Mouse (Mus musculus): ENCODE measurements around the gene Muc3. TPM values are rescaled to one million over a fixed set of nuclear protein-coding genes. Genes with fewer than 3 reads are reported as not detected.
"Not testable (repeated sequence)": the region's sequence is repeated elsewhere in the genome, so short reads cannot be mapped to it uniquely, and the experiment has no call there.

Gene Muc3
- total RNA-seq (2022), result not detected

DNA sequence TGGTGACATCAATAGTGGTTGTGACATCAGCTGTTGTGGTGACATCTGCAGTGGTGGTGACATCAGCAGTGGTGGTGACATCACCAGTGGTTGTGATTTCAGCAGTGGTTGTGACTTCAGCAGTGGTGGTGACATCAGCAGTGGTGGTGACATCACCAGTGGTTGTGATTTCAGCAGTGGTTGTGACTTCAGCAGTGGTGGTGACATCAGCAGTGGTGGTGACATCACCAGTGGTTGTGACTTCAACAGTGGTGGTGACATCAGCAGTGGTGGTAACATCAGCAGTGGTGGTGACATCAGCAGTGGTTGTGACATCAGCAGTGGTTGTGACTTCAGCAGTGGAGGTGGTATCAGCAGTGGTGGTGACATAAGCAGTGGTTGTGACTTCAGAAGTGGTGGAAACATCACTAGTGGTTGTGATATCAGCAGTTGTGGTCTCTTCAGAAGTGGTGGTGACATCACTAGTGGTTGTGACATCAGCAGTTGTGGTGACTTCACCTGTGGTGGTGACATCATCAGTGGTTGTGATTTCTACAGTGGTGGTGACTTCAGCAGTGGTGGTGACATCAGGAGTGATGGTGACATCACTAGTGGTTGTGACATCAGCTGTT, at the start of gene Muc3:
Gene Muc3, minus strand, starts transcription at position 51 of the 611 bp plus-strand sequence.
- not testable (repeated sequence) for DNase-seq (ENCODE audit: low spot score in 2 of 2)

DNA sequence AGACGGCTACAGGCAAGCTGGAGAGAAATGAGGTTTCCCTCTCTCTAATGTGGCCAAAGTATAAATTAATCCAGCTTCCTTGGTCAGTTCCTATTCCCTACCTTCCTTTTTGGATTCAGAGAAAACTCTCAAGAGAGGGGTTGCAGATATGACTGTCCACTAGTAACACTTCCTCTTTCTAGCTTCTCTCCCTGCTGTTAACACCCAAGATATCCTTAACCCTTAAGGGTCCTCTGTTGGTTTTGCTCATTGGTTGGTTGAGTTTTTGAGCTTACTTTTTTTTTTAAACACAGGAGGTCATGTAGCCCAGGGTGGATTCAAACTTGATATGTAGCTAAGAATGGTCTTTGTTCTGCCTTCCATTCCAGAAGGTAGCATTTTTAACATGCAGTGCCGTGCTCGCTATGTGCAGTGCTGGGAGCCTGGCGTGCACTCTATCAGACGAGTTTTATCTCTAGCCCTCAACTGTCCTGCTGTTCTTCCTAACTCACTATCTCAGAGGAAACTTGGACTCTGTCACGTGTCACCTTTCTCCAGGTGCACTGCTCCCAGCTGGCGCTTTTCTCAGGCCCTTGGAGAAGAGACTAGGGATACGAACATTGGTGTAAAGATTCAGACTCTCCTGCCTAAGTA, 45.5 kb upstream of the Muc3 start:
- no peak for DNase-seq (ENCODE audit: low spot score in 2 of 2)

DNA sequence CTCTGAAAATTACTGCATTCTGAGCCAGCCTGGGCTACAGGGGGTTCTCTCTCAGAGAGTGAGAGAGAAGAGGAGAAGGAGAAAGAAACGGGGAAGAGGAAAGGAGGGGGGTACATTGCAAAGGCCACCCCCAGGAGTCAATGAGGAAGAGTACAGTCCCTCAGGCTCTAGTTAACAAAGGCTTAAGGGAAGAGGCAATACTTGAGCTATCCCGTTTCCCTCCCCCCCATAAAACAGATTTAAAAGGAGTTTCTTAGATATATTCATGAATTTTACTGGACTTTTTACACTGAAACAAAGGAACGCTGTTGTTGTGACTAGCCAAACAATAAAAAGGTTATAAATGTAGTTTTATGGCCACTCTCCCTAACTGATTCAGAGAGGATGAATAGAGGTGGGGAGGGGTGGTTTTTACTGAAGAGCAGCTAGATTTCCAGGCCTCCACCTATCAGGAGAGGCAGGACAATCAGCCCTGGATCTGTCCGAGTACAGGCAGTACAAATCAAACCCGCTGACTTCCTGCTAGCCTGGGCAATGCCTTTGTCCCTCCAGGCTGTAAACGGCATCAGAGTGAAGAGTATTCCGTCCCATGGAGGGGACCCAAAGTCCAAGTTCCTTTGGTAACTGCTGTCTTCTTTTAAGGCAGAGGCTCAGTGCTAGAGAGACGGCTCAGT, 44.3 kb upstream of the Muc3 start:
- DNase-seq (ENCODE audit: low spot score in 2 of 2), result no peak

DNA sequence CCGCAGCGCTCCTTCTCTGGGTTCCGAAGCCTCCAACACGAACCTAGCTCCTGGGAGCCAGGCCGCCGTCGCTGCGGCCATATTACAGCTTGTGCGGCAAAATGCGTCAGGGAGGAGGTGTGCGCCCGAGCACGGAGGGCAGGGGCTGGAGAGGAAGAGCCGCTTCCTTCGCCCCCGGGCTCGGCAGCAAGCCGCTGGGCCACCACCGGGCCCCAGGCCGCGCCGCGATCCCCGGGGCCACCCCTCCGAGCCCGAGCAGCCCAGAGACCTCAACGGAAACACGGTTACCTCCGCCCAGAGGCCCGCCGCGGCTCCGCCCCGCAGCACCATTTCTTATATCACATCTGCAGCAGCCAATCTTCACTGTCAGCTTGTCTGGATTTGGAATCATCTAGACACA, 40.2 kb upstream of the Muc3 start:
- DNase-seq (ENCODE audit: low spot score in 2 of 2), result no peak

DNA sequence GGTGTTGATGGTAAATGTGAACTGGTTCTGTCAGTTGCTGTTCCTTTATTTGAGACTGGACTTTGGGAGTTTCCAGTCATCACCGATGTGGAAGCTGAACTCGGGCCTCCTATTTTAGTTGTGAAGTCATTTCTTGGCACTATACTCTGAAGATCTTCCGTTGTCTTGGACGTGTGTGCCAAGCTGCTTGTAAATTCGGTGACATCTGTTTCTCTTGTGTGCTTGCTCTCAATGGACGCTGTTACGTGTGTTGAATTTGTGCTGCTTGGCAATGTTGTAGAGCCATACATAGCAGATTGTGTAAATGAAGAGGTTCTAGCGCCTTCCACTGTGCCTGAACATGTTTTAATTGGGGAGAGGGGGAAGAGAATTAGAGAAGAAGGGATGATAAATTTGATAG, 36.2 kb upstream of the Muc3 start:
- peak in 1 of 2 experiments; percentile 9 for DNase-seq (ENCODE audit: low spot score in 2 of 2)

DNA sequence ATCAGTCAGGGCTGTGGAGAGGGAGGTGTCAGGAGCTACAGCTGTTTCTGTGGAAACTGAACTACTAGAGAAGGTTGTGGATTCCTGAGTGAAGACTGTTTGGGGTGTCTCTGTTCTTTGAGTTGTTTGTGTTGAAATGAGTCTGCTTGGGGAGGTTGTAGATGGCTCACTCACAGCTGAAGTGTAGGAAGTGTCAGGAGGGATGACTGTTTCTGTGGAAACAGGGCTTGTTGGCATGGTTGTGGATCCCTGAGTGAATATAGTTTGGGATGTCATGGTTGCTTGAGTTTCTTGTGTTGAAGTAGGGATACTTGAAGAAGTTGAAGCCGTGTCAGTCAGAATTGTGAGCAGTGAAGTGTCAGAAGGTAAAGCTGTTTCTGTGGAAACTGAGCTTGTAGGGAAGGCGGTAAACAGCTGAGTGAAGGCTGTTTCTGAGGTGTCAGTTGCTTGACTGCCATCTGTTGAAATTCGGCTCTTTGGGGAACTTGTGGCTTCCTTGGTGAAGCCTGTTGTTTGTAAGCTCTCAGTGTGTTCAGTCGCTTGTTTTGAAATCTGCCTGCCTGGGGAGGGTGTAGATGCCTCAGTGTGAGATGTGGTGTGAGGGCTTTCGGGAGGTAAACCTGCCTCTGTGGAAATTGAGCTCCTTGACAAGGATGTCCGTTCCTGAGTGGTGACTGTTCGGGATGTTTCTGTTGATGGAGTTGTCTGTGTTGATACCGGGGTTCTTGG, 30.7 kb upstream of the Muc3 start:
- no peak for DNase-seq (ENCODE audit: low spot score in 2 of 2)

DNA sequence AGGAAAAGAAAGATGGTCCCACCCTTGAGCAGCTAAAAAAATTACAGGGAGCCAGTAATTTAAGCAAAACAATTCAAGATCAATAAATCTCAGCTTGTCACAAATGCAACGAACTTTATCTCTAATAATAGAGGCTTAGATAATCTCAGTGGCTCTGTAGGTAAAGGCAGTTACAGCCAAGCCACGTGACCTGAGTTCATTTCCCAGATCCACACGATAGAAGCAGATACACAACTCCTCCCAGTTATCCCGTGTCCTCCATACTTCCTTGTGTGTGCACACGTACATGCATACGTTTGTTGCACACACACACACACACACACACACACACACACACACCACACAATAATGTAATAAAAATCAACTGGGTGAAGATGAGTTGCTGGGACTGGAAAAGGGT, 24.8 kb upstream of the Muc3 start:
- DNase-seq (ENCODE audit: low spot score in 2 of 2), result no peak

DNA sequence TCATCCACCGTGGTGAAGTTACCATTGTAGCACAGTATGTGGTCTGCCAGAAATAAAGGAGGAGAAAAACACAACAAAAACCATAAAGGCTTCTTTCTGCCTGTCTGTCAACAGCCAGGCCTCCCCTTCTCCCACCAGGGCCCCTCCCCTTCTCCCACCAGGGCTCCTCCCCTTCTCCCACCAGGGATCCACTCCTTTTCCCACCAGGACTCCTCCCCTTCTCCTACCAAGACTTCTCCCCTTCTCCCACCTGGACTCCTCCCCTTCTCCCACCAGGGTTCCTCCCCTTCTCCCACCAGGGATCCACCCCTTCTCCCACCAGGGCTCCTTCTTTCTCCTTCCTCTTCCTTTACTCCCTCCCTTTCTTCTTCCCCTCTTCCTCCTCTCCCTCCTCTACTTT, 23.5 kb upstream of the Muc3 start:
- no peak for DNase-seq (ENCODE audit: low spot score in 2 of 2)

DNA sequence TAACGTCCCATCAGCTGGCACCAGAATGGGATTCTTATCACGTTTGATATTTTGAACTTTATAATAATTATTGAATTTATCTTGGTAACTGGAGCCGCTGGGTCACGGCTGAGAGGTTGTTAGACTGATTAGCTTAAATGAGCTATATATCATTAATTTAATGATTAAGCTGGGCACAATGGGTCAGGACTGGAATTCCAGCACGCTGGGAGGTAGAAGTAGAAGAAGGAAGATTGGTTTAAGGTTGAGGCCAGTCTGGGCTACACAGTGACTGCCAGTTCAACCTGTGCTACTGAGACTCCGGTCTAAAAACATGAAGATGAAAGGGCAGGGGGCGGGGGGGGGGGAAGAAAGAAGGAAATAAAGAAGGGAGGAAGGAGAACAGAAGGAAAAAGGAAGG, 22.4 kb upstream of the Muc3 start:
- DNase-seq (ENCODE audit: low spot score in 2 of 2), result no peak

DNA sequence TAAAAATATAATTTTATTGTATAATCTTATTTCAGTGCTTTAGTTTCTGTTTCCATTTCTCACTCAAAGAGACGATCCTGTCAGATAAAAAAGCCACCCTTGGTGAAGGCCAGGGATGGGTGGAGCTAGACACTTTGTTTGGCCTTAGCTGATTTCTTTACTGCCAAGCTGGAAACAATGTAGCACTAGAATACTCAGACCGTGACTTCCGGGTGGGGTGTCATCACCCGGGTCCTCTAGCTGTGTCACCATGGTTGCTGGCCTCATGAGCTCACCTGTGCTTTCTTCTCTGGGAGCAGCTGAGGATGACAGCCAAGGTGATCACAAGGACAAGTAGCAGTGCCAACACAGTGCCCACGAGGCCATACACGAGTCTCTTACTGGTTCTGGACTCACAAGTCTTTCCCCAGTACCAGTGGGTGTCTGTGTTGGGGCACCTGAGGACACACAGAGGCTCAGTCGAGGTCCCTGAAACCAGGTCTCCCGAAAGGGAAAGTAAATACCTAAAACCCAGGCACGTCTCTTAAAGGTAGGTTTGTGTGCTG, 21.8 kb upstream of the Muc3 start:
- no peak for DNase-seq (ENCODE audit: low spot score in 2 of 2)

DNA sequence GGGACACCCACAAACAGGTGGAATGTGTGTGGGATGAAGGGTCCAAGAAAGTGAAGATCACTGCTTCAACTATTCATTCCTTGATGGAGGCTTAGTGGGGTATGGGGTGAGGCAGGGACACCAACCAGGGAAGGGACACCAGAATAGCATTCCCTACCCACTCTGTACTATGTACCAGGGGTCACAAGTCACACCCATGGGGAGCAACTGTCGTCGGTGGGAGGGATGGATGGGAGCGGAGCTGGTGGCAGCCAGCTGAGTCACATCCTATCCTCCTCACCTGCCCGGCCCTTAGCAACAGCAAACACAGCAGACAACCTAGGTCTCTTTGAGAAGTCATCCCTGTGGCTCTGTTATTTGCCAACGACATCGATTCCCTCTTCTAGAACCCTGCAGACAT, 18.4 kb upstream of the Muc3 start:
- no peak for DNase-seq (ENCODE audit: low spot score in 2 of 2)

DNA sequence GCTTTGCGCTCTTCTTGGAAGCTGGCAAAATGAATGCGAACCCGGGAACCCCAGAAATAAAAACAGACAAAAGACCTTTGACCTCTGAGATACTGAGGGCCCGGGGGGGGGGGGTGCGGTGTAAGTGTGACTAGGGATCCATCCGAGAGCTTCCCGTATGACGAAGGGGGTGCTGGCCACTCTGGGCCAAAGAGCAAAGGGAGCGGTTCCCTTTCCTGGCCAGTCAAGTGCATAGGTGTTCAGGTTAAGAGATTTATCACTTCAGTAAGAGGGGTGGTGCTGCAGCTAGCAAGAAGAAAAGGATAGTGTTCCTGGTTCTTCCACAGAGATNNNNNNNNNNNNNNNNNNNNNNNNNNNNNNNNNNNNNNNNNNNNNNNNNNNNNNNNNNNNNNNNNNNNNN, 16.9 kb upstream of the Muc3 start:
- no peak for DNase-seq (ENCODE audit: low spot score in 2 of 2)

DNA sequence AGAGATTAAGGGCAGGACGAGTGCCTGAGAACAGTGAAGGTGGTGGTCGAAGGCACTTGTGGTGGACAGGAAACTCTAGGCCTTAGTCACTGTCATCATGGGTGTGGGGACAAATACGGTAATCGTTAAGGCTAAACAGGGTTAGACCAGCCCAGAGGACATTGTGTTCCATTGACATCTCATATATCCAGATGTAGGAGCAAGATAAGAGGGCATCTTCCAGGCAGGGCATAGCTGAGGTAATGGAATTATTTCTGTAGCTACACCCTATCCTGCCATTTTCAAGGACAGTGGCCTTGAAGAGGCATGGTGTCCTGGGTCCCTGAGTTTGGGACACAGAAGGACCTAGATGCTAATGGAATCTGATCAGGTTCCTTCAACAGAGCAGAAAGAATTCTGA, 12.7 kb upstream of the Muc3 start:
- DNase-seq (ENCODE audit: low spot score in 2 of 2), result no peak

DNA sequence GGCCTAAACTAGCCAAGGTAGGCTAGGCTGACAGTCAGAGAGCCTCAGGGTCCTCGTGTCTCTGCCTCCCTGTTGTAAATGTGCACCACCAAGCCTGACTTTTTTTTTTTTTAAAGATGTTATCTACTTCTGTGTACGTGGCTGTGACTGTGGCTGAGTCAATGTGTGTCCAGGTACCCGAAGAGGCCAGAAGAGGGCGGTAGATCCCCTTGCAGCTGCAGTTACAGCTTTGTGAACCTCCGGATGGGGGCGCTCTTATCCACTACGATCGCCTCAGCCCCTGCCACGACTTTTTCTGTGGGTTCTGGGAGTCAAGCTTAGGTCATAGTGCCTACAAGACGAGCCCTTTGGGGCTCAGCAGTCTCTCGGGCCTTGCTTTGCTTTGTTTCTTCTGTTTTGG, 10.3 kb upstream of the Muc3 start:
- DNase-seq (ENCODE audit: low spot score in 2 of 2), result peak in 1 of 2 experiments; percentile 12

DNA sequence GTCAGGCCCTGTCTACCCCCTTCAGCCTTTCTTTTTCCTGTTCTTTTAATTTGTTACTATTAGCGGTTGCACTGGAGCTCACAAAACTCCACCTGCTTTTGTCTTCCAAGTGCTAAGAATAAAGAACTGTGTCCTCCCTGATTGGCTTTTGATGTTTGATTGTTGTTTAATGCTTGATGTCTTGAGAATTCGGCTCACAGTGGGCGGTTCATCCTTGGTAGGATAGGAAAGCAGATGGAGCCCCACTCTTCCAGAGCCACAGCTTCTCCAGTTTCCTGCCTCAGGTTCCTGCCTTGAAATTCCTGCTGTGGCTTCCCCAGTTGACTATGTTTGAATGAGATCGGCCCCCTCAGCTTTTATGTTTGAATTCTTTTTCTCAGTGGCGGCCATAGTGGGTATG, 4.2 kb upstream of the Muc3 start:
- DNase-seq (ENCODE audit: low spot score in 2 of 2), result no peak

DNA sequence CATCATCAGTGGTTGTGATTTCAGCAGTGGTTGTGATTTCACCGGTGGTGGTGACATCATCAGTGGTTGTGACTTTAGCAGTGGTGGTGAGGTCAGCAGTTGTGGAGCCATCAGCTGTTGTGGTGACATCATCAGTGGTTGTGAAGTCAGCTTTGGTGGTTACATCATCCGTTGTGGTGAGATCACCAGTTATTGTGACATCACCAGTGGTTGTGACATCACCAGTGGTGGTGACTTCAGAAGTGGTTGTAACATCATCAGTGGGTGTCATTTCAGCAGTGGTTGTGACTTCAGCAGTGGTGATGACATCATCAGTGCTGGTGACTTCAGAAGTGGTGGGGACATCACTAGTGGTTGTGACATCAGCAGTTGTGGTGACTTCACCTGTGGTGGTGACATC, 3.5 kb upstream of the Muc3 start:
- DNase-seq (ENCODE audit: low spot score in 2 of 2), result no peak

DNA sequence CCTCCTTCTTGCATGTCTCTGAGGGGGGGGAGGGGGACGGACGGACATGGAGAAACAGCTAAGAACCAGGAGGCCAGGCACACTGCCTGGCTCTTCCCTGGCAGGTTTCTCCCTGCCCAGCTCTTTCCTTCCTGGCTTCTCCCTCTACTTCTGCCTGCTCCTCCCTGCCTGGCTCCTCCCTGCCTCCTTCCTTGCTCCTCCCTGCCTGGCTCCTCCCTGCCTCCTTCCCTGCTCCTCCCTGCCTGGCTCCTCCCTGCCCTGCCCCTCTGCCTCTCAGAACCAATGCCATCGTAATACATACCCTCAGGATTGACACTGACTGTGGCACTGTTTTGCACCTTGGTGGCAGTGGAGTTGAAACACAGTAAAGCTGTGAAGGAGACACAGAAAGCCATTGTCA, 8.3 kb downstream of the Muc3 start:
- no peak for DNase-seq (ENCODE audit: low spot score in 2 of 2)

DNA sequence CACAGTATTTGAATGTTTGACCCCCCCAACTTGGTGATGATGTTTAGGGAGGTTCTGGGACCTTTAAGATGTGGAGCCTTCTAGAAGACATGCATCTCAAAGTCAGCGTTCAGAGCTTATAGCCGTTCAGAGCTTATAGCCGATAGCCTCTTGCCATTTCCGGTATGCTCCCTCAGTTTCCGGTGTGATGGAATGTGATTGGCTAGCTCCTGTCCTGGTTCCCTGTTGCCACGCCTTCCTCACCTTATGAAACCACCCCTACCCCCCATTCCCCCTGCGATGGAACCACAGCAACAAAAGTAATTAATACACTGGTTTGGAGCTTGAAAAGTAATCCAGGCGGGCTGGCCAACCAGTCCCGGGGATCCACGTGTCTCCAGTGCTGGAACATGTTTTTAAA, 10.1 kb downstream of the Muc3 start:
- no peak for DNase-seq (ENCODE audit: low spot score in 2 of 2)

DNA sequence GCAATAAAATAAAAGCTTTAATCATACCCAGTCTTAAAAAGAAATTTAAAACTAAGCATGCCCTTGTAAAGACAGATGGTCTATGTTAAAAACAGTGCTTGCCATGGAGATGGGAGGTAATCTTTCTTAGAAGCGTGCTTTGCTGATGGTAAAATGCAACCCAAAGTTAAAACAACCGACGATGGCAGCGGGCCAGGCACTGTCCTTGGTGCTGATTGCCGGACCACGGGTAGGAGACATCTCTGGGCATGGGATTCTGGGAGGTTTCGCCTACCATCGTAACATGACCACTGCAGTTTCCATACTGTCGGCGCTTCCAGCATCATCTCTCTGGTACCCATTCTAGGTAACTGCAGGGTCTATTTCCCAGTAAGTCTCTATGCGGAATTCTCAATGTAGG, 14.2 kb downstream of the Muc3 start:
- no peak for DNase-seq (ENCODE audit: low spot score in 2 of 2)

DNA sequence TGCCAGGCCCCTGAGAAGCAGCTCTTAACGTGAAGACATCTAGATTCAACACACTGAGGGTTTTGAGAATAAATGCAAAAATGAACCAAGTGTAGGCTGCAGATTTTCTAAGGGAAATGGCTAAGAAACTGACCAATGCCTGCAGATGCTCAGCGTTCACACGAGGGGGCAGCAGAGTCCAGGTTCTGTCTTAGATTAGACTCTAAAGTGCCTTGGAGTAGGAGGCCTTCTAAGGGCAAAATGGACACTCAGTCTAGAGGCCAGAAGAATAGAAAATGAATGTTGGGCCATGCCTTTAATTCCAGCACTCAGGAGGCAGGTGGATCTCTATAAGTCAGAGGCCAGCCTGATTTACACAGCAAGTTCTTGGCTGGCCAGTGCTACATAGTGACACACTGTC, 17.6 kb downstream of the Muc3 start:
- DNase-seq (ENCODE audit: low spot score in 2 of 2), result no peak

DNA sequence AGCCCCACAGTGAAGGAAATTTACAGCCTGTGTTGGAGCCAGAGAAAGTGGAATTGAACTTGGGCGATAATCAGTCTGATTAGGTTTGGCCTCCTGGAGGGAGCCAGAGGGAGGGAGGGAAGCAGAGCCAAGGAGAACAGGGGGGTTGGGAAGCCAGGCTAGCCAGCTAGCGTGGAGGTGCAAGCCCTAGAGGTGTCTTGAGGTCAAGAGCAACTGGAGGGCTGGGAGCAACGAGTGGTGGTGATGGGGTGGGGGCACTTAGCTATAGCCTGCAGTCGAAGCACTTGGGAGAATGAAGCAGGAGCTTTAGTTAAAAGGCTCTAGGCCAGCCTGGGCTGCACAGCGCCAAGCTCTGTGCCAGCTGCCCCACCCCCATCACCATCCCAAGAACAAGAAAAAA, 19.8 kb downstream of the Muc3 start:
- no peak for DNase-seq (ENCODE audit: low spot score in 2 of 2)

DNA sequence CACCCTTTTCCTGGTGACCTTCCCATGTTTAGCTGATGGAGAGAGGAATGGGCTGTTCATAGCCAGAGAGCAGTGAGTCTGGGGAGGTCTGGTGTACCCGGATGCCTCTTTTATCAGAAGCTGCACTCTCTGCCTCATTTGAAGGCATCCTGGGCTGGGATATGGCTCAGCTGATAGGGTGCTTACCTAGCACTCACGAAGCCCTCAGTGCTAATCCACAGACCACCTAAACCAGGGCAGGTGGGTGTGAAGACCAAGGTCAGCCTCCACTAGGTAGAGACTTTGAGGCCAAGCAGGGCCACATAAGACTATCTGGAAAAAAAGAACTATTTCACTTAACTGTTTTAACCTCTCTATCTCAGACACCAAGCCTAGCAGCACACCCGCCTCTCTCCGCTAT, 25.6 kb downstream of the Muc3 start:
- no peak for DNase-seq (ENCODE audit: low spot score in 2 of 2)

Data from layer of hippocampus, adult 8-10 months (tissue).